Mouse (Mus musculus): ENCODE data around the gene Medag.

Gene Medag

DNA sequence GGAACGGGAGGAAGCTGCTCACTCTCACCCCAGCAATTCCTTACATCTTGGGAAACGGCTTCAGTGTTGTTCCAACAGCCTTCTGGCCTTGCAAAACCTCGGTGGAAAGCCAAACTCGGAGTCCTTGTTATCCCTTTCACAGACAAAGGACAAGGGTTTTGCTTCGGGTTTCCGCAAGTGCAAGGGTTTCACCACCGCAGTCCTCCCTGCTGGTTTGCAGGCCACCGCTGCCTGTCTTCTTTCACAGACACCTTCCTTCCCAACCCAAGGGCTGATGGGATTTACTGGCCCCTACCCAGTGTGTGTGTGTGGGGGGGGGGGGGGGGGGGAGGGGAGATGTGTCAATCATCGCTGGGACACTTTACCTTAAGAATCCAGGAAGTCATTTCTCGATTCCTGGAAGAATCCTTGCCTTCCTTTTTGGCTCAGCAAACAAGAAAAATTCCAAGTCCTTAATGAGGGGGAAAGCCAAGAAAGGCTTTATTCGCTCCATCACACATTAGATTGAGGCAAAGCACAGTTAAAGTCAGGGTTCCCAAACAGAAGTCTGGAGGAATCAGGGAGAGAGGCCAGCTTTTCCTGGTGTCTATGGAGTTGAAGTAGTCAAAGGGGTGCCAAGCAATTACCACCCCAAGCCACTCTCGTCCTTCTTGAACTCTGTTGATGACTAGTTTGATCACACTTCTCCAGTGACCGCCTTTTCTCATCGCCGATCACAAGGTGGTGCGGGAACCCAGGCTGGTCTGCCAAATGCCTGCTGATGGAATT, 63.3 kb downstream of the Medag start:
- no peak for DNase-seq (ENCODE audit: inconsistent age in 2 of 2, low spot score in 1 of 2)
